Mouse (Mus musculus): ENCODE results near the gene Sdr39u1. TPM values are rescaled to one million over a fixed set of nuclear protein-coding genes. Genes with fewer than 3 reads are reported as not detected.
A peak's percentile ranks its signal among the peaks of the same experiment; 100 is the strongest.

The Sdr39u1 gene
- polyA plus RNA-seq, 1 experiment from 2014 or later = 61.3 TPM

- Histone ChIP-seq H3K9me3 (ENCODE audit: control insufficient read depth, low read length) (no peaks in the 10 kb centered on the region), H3K27me3 (ENCODE audit: control insufficient read depth, insufficient read depth, low read length) (no peaks in the 10 kb centered on the region), H3K27ac (ENCODE audit: low read depth, low read length) (peak within 1 kb of the TSS; percentile 97), H3K36me3 (ENCODE audit: control insufficient read depth, insufficient read depth, low read length) (0 out of 2 replicates have a peak, but pooled peaks cover 3% of the 10 kb centered on the region), H3K4me2 (replicated peaks; ENCODE audit: low read depth, low read length) (peak within 1 kb of the TSS; percentile 73), H3K4me1 (ENCODE audit: control insufficient read depth, insufficient read depth, low read length) (peaks cover 36% of the 10 kb centered on the region), H3K9ac (ENCODE audit: low read depth, low read length) (peak within 1 kb of the TSS; percentile 81), H3K4me3 (ENCODE audit: low read length) (peak within 1 kb of the TSS; percentile 66)
- ATAC-seq (ENCODE audit: low FRiP score, low TSS enrichment) = peak; percentile 90
- under 1% methylated on average over 31 of the region's 33 CpGs for WGBS
These were observed 46.3 kb downstream of the Sdr39u1 start, which contains the start of gene Nynrin for GRCm38 (mm10) chr14:55853621-55854285. Nynrin (plus strand) TSS chr14:55854010.

DNA sequence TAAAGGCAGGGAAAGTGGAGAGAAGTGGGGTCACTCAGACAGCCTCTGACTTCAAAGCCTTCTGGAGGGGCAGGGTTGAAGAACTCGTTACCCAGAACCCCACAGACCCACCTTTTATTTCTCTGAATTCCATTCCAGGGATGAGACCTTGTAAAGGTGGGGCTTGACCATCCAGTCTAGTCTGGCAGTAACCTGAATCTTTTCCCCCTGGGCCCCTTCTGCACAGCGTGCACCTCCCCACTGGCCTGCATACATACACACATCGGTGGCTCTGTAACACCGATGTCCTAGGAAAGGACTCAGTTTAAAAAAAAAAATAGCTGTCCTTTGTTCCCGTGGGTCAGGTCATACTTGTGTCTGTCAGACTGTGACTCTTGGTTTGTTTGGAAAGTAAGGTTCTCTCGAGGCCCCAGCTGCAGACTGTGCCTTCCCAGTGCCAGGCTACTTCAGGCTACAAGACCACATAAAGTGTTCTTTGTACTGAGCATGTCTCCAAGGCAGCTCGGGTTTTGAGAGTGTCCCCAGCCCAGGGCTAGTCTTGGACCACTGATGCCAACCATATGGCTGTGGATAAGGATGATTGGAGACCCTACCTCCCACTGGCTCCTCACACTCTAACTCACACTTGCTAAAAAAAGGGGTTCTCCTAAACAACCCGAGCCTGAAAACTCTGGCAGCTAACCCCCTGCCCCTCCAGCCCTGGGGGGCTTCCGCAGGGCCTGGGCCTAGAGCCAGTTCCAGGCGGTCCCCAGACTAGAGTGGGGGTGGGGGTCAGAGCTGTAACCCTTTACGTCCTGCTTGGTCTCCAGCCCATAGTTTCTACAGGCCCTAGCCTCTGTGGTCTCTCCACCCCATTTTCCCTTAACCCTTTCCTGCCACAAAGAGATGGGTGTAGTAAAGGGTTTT lies 47.2 kb downstream of the Sdr39u1 start:
- H3K9ac ChIP-seq (ENCODE audit: low read depth, low read length) = peak overlapping the region; percentile 81; the same call in 1 of the 2 replicates
- H3K27me3 ChIP-seq (ENCODE audit: control insufficient read depth, insufficient read depth, low read length) = no peaks in the 10 kb centered on the region
- H3K4me3 ChIP-seq (ENCODE audit: low read length) = peak overlapping the region; percentile 66
- no peaks in the 10 kb centered on the region for H3K9me3 ChIP-seq (ENCODE audit: control insufficient read depth, low read length)
- peak overlapping the region; percentile 73 for H3K4me2 ChIP-seq (replicated peaks; ENCODE audit: low read depth, low read length)
- ATAC-seq (ENCODE audit: low FRiP score, low TSS enrichment) = peak; percentile 81
- H3K36me3 ChIP-seq (ENCODE audit: control insufficient read depth, insufficient read depth, low read length) = 0 out of 2 replicates have a peak, but pooled peaks cover 3% of the 10 kb centered on the region
- H3K27ac ChIP-seq (ENCODE audit: low read depth, low read length) = peak overlapping the region; percentile 97
- WGBS = 4% methylated on average over 11 of the region's 11 CpGs
- H3K4me1 ChIP-seq (ENCODE audit: control insufficient read depth, insufficient read depth, low read length) = peaks cover 36% of the 10 kb centered on the region

- 76% methylated on average over 6 of the region's 6 CpGs for WGBS
- H3K27ac ChIP-seq (ENCODE audit: low read depth, low read length) = no peak overlapping the region
- no peak overlapping the region for H3K4me3 ChIP-seq (ENCODE audit: low read length)
- no peaks in the 10 kb centered on the region for H3K27me3 ChIP-seq (ENCODE audit: control insufficient read depth, insufficient read depth, low read length)
- H3K9ac ChIP-seq (ENCODE audit: low read depth, low read length) = no peak overlapping the region
- no peak overlapping the region for H3K4me2 ChIP-seq (replicated peaks; ENCODE audit: low read depth, low read length)
- H3K9me3 ChIP-seq (ENCODE audit: control insufficient read depth, low read length) = no peaks in the 10 kb centered on the region
- no peaks in the 10 kb centered on the region for H3K36me3 ChIP-seq (ENCODE audit: control insufficient read depth, insufficient read depth, low read length)
- no peak for ATAC-seq (ENCODE audit: low FRiP score, low TSS enrichment)
- H3K4me1 ChIP-seq (ENCODE audit: control insufficient read depth, insufficient read depth, low read length) = peaks cover 20% of the 10 kb centered on the region
These were observed 49.2 kb downstream of the Sdr39u1 start for GRCm38 (mm10) chr14:55850885-55851284.

Other genes with a start within 250 kb of the Sdr39u1 start
- 52.0 and 52.7 TPM in 2 replicates for gene Mdp1, start 239.8 kb downstream of the Sdr39u1 start, polyA plus RNA-seq (2014; fragmentation: Nextera tagmentation; extraction: Ambion mirVana)
- 58.4 and 62.9 TPM in 2 replicates for gene Gmpr2, start 228.4 kb downstream of the Sdr39u1 start, polyA plus RNA-seq (2014; fragmentation: Nextera tagmentation; extraction: Ambion mirVana)
- gene Nedd8, start 228.2 kb downstream of the Sdr39u1 start, polyA plus RNA-seq (2014; fragmentation: Nextera tagmentation; extraction: Ambion mirVana) = 586 and 744 TPM in 2 replicates
- 40.3 and 50.1 TPM in 2 replicates for gene Tinf2, start 218.5 kb downstream of the Sdr39u1 start, polyA plus RNA-seq (2014; fragmentation: Nextera tagmentation; extraction: Ambion mirVana)
- 0.67 and 1.2 TPM in 2 replicates for gene Tgm1, start 186.4 kb downstream of the Sdr39u1 start, polyA plus RNA-seq (2014; fragmentation: Nextera tagmentation; extraction: Ambion mirVana)
- gene Rabggta, start 178.0 kb downstream of the Sdr39u1 start, polyA plus RNA-seq (2014; fragmentation: Nextera tagmentation; extraction: Ambion mirVana) = 27.8 and 29.3 TPM in 2 replicates
- gene Dhrs1, start 154.6 kb downstream of the Sdr39u1 start, polyA plus RNA-seq (2014; fragmentation: Nextera tagmentation; extraction: Ambion mirVana) = 75.2 and 82.3 TPM in 2 replicates
- gene Nop9, start 154.6 kb downstream of the Sdr39u1 start, polyA plus RNA-seq (2014; fragmentation: Nextera tagmentation; extraction: Ambion mirVana) = 43.3 and 44.0 TPM in 2 replicates
- gene Cideb, start 141.8 kb downstream of the Sdr39u1 start, polyA plus RNA-seq (2014; fragmentation: Nextera tagmentation; extraction: Ambion mirVana) = 2.9 and 3.6 TPM in 2 replicates
- 0.08 and 0.39 TPM in 2 replicates for gene Ltb4r2, start 138.9 kb downstream of the Sdr39u1 start, polyA plus RNA-seq (2014; fragmentation: Nextera tagmentation; extraction: Ambion mirVana)
- gene Ltb4r1, start 134.3 kb downstream of the Sdr39u1 start, polyA plus RNA-seq (2014; fragmentation: Nextera tagmentation; extraction: Ambion mirVana) = 0.23 TPM in 1 of 2 replicates, not detected in the other
- 7.8 and 10.4 TPM in 2 replicates for gene Adcy4, start 116.2 kb downstream of the Sdr39u1 start, polyA plus RNA-seq (2014; fragmentation: Nextera tagmentation; extraction: Ambion mirVana)
- 38.1 and 43.3 TPM in 2 replicates for gene Ripk3, start 111.4 kb downstream of the Sdr39u1 start, polyA plus RNA-seq (2014; fragmentation: Nextera tagmentation; extraction: Ambion mirVana)
- gene Nfatc4, start 77.1 kb downstream of the Sdr39u1 start, polyA plus RNA-seq (2014; fragmentation: Nextera tagmentation; extraction: Ambion mirVana) = 26.3 and 33.8 TPM in 2 replicates
- gene Nynrin, start 46.3 kb downstream of the Sdr39u1 start, polyA plus RNA-seq (2014; fragmentation: Nextera tagmentation; extraction: Ambion mirVana) = 11.0 and 15.6 TPM in 2 replicates
- 0.23 and 0.31 TPM in 2 replicates for gene Cbln3, start 15.9 kb downstream of the Sdr39u1 start, polyA plus RNA-seq (2014; fragmentation: Nextera tagmentation; extraction: Ambion mirVana)
- gene Khnyn, start 15.3 kb downstream of the Sdr39u1 start, polyA plus RNA-seq (2014; fragmentation: Nextera tagmentation; extraction: Ambion mirVana) = 7.0 and 9.7 TPM in 2 replicates
- 0.30 and 1.1 TPM in 2 replicates for gene Cma1, start 44.4 kb upstream of the Sdr39u1 start, polyA plus RNA-seq (2014; fragmentation: Nextera tagmentation; extraction: Ambion mirVana)
- not detected in 2 replicates for gene Cma2, start 50.7 kb upstream of the Sdr39u1 start, polyA plus RNA-seq (2014; fragmentation: Nextera tagmentation; extraction: Ambion mirVana)
- not detected in 2 replicates for gene Mcpt1, start 117.7 kb upstream of the Sdr39u1 start, polyA plus RNA-seq (2014; fragmentation: Nextera tagmentation; extraction: Ambion mirVana)
- gene Mcpt9, start 130.2 kb upstream of the Sdr39u1 start, polyA plus RNA-seq (2014; fragmentation: Nextera tagmentation; extraction: Ambion mirVana) = not detected in 2 replicates
- gene Mcpt2, start 141.7 kb upstream of the Sdr39u1 start, polyA plus RNA-seq (2014; fragmentation: Nextera tagmentation; extraction: Ambion mirVana) = not detected in 2 replicates
- gene Mcpt4, start 162.0 kb upstream of the Sdr39u1 start, polyA plus RNA-seq (2014; fragmentation: Nextera tagmentation; extraction: Ambion mirVana) = not detected in 2 replicates
- gene Mcpt8, start 185.0 kb upstream of the Sdr39u1 start, polyA plus RNA-seq (2014; fragmentation: Nextera tagmentation; extraction: Ambion mirVana) = 0.40 and 0.53 TPM in 2 replicates
- gene Ctsg, start 202.3 kb upstream of the Sdr39u1 start, polyA plus RNA-seq (2014; fragmentation: Nextera tagmentation; extraction: Ambion mirVana) = not detected in 2 replicates
- gene Gzme, start 220.3 kb upstream of the Sdr39u1 start, polyA plus RNA-seq (2014; fragmentation: Nextera tagmentation; extraction: Ambion mirVana) = not detected in 2 replicates
- not detected in 2 replicates for gene Gzmd, start 232.3 kb upstream of the Sdr39u1 start, polyA plus RNA-seq (2014; fragmentation: Nextera tagmentation; extraction: Ambion mirVana)